Mouse (Mus musculus) olfactory bulb, adult 2 months (tissue): ENCODE measurements around the gene Coq7. TPM values are rescaled to one million over a fixed set of nuclear protein-coding genes. Genes with fewer than 3 reads are reported as not detected.

Experiments
- H3K27ac ChIP-seq: fragments of 200-500 bp; 2 replicates; pipeline ENCODE4 v1.5.1; 2012; ENCODE audit warnings: low read depth, low read length; ENCODE audit not compliant: insufficient read depth
- H3K4me1 ChIP-seq: fragments of 200-500 bp; 2 replicates; pipeline ENCODE4 v1.6.1; 2012; ENCODE audit warnings: low read length; ENCODE audit not compliant: control insufficient read depth, insufficient read depth
- H3K4me3 ChIP-seq: fragments of 200-500 bp; 2 replicates; pipeline ENCODE4 v1.5.1; 2012; ENCODE audit warnings: mild to moderate bottlenecking, low read depth, low read length, moderate library complexity; ENCODE audit not compliant: insufficient read depth
- CTCF ChIP-seq: fragments of 200-500 bp; IDR thresholded peaks from 2 replicates; pipeline ENCODE4 v1.5.1; 2012; ENCODE audit warnings: low read depth, mild to moderate bottlenecking, low read length, moderate library complexity; ENCODE audit not compliant: insufficient read depth
- POLR2A ChIP-seq: fragments of 200-500 bp; IDR thresholded peaks from 2 replicates; pipeline ENCODE4 v1.6.1; 2012; ENCODE audit warnings: mild to moderate bottlenecking, low read depth, low read length, moderate library complexity; ENCODE audit not compliant: insufficient read depth
- WGBS: fragments of 180-500 bp; shearing (Covaris S2); methylation state at CpG from one replicate; pipeline ENCODE4 v1.1.7; 2018; 5-methylcytosine and 5-hydroxymethylcytosine counted together
- polyA plus RNA-seq: library from polyadenylated mRNA; stranded (reverse); fragments of >200 nt; gene quantifications from 2 replicates; pipeline ENCODE4 v1.2.4, GENCODE M21; 2012; ENCODE audit warnings: low replicate concordance; ENCODE audit not compliant: missing spikeins, insufficient read depth, insufficient read length

The Coq7 gene
- polyA plus RNA-seq = not detected in 2 replicates

GRCm38 (mm10) chr7:118533178-118533578, at the start of gene Coq7:
Gene Coq7, minus strand, starts transcription at chr7:118533356.
- H3K27ac ChIP-seq = peak within 1 kb of the TSS; percentile 99
- no peaks in the 10 kb centered on the region for H3K4me1 ChIP-seq
- peak within 1 kb of the TSS; percentile 88 for H3K4me3 ChIP-seq
- TF ChIP-seq CTCF = no peak
- TF ChIP-seq POLR2A = peak; percentile 77
- under 1% methylated on average over 31 of the region's 31 CpGs for WGBS

- no peak for TF ChIP-seq POLR2A
- no peak for TF ChIP-seq CTCF
- H3K4me1 ChIP-seq = peaks cover 21% of the 10 kb centered on the region
- H3K27ac ChIP-seq = no peak overlapping the region
- 77% methylated on average over 2 of the region's 2 CpGs for WGBS
- H3K4me3 ChIP-seq = no peak overlapping the region
Observed at GRCm38 (mm10) chr7:118579938-118580337, 46.8 kb upstream of the Coq7 start.

- Histone ChIP-seq H3K4me1 (peaks cover 16% of the 10 kb centered on the region), H3K4me3 (no peak overlapping the region), H3K27ac (peak overlapping the region; percentile 17; the same call in 1 of the 2 replicates)
- no peak for TF ChIP-seq POLR2A
- no peak for TF ChIP-seq CTCF
- 67% methylated on average over 3 of the region's 3 CpGs for WGBS
Observed at GRCm38 (mm10) chr7:118578269-118578668, 45.1 kb upstream of the Coq7 start.

GRCm38 (mm10) chr7:118572039-118572438, 38.9 kb upstream of the Coq7 start:
- Histone ChIP-seq H3K4me3 (no peak overlapping the region), H3K27ac (no peak overlapping the region), H3K4me1 (peaks cover 8% of the 10 kb centered on the region; the same call in 1 of the 2 replicates)
- WGBS = 47% methylated on average over 5 of the region's 5 CpGs
- TF ChIP-seq POLR2A (no peak), CTCF (no peak)

GRCm38 (mm10) chr7:118571350-118571749, 38.2 kb upstream of the Coq7 start:
- H3K27ac ChIP-seq = no peak overlapping the region

GRCm38 (mm10) chr7:118569121-118569543, 36.0 kb upstream of the Coq7 start:
- Histone ChIP-seq H3K4me3 (no peak overlapping the region), H3K27ac (0 out of 2 replicates have a peak overlapping the region, but pooled peaks have one; percentile 13), H3K4me1 (peaks cover 4% of the 10 kb centered on the region; the same call in 1 of the 2 replicates)
- 52% methylated on average over 6 of the region's 6 CpGs for WGBS
- TF ChIP-seq CTCF (no peak), POLR2A (no peak)

More at GRCm38 (mm10) chr7:118571350-118571749, 38.2 kb upstream of the Coq7 start:
- no peak for TF ChIP-seq CTCF
- no peak for TF ChIP-seq POLR2A
- WGBS = 56% methylated on average over 5 of the region's 5 CpGs
- Histone ChIP-seq H3K4me1 (peaks cover 7% of the 10 kb centered on the region; the same call in 1 of the 2 replicates), H3K4me3 (no peak overlapping the region)

- TF ChIP-seq POLR2A = no peak
- TF ChIP-seq CTCF = no peak
- Histone ChIP-seq H3K4me3 (no peak overlapping the region), H3K27ac (no peak overlapping the region), H3K4me1 (no peaks in the 10 kb centered on the region)
- WGBS = 32% methylated on average over 2 of the region's 2 CpGs
Observed at GRCm38 (mm10) chr7:118554290-118554689, 21.1 kb upstream of the Coq7 start.

- 72% methylated on average over 4 of the region's 4 CpGs for WGBS
- no peak overlapping the region for H3K4me3 ChIP-seq
- no peak for TF ChIP-seq POLR2A
- no peak for TF ChIP-seq CTCF
- no peak overlapping the region for H3K27ac ChIP-seq
- H3K4me1 ChIP-seq = no peaks in the 10 kb centered on the region
Observed at GRCm38 (mm10) chr7:118553881-118554280, 20.7 kb upstream of the Coq7 start.

GRCm38 (mm10) chr7:118547451-118547850, 14.3 kb upstream of the Coq7 start:
- TF ChIP-seq POLR2A (no peak), CTCF (no peak)
- Histone ChIP-seq H3K4me1 (no peaks in the 10 kb centered on the region), H3K27ac (no peak overlapping the region), H3K4me3 (no peak overlapping the region)
- WGBS = 84% methylated on average over 10 of the region's 10 CpGs

- Histone ChIP-seq H3K4me3 (no peak overlapping the region), H3K27ac (no peak overlapping the region), H3K4me1 (no peaks in the 10 kb centered on the region)
- TF ChIP-seq CTCF (no peak), POLR2A (no peak)
- WGBS = 75% methylated on average over 4 of the region's 4 CpGs
Observed at GRCm38 (mm10) chr7:118544128-118544527, 11.0 kb upstream of the Coq7 start.
